Mouse (Mus musculus): Measurements from ENCODE around the gene Grap.
"Not testable (repeated sequence)": the region's sequence is repeated elsewhere in the genome, so short reads cannot be mapped to it uniquely, and the experiment has no call there.

Grap gene

DNA sequence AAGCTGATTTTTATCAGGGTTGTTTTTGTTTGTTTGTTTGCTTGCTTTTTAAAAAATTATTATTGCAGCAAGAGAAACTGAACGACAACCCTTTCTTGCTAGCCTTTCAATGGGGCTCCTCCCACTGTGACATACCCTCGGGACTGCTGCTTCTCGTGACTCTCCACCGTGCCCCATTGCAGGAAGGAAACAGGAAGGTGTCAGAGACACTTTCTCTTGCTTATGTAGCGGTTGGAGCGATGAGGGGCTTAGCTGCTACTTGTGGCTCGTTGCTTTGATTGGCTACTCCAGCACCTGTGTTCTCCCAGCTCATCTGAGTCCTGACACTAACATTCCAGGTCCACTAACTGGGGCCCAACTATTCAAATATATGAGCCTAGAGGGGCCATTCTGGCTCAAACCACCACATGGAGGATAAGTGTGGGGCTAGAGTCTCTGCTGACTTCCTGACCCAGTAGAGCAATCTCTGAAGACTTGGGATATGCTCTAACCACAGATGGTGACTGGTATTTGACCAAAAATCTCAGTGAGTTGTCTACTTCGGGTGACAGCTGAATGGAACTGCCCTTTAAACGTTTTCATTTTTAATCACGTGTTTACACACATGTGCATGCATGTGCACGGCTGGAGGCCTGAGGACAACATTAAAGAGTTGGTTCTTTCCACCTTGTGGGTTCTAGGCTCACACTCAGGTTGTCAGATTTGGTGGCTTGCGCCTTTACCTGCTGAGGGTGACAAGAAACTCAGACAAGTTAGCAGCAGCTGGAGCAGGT lies 14.1 kb upstream of the Grap start:
- peak; percentile 39 to 70 for DNase-seq (ENCODE audit: low spot score in 2 of 2)

DNA sequence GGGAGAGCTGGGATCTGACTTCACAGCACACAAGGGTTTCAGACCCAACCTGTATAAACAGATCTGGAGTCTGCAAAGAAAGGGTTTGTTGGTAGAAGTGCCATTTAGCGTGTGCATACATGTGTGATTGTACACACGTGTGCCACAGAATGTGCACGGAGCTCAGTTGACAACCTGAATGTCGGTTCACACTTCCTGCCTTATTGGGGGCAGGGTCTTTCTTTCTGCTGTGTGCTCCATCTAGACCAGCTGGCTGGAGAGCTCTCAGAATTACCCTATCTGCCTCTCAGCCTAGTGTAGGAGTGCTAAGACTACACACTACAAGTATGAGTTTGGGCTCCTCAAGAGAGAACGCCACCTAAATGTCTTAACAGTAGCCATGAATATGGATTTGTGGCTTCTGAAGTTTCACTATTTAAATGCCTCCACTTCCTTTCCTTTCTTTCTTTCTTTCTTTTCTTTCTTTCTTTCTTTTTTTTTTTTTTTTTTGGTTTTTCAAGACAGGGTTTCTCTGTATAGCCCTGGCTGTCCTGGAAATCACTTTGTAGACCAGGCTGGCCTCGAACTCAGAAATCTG lies 13.4 kb upstream of the Grap start:
- DNase-seq (ENCODE audit: low spot score in 2 of 2) = no peak

DNA sequence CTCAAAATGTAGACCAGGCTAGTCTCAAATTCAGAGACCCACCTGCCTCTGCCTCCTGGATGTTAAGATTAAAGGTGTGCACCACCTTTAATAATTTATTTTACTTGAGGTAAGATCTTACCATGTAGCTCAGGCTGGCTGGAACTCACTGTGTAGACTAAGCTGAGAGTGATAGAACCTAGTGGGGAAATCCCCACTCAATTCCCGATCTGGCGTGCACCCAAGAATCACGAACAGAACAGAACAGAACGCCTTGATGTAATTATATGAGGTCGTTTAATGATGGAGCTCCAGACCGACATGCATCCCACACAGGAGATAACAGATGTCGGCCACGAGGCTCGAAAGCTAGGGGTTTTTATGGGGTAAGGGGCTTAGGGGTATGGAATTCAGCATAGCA lies 12.5 kb upstream of the Grap start:
- DNase-seq (ENCODE audit: low spot score in 2 of 2) = not testable (repeated sequence)

DNA sequence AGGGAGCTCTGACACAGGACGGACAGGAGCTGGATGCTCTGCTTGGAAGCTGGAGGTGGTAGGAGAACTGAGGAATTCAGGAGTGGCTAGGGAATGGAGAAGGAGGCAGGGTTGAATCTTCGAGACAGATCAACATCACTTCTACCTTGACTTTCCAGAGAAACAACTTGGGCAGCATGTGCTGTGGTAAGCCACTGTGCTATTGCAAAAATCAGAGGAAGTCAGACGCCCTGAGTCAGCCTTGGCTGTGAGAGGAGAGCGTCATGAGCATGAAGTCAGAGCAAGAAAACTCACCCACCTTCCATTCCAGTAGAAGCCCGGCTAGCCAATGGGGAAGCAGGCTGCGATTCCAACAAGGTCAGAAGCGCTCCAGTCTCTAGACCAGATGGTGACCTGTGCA lies 11.0 kb upstream of the Grap start:
- DNase-seq (ENCODE audit: low spot score in 2 of 2) = peak in 1 of 2 experiments; percentile 57

DNA sequence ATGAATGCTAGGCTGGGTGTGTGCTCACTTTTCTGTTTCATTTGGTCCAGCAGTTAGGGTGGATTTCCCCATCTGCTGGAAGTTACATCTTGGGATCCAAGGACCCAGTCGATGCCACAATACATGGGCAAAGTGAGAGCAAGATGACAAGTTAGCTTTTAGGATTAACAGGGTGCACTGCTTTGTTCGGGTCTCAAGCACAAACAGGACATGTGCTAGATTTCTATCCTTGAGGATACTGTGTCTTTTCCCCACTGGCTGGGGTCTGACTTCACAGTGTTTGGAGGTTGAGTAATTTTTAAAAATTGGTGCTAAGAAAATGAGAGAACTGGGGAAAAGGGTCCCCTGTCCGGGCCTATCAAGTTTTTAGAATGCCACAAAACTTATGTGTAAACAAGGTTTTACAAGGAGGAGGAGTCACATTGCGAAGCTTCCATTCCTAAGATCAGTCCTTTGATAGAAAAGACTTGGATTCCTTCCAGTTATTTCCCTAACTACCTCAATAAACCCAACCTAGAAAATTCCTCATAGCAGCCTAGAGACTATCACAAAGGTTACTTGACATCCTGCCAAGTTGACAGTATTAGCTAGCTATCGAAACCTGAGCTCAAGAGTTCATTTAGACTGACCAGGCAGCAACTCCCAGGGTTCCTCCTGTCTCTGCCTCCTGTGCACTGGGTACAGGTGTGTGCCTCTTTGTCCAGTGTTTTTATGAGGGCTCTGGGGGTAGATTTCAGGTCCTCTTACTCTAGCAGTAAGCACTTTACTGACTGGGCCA lies 9.7 kb upstream of the Grap start:
- DNase-seq (ENCODE audit: low spot score in 2 of 2) = no peak

DNA sequence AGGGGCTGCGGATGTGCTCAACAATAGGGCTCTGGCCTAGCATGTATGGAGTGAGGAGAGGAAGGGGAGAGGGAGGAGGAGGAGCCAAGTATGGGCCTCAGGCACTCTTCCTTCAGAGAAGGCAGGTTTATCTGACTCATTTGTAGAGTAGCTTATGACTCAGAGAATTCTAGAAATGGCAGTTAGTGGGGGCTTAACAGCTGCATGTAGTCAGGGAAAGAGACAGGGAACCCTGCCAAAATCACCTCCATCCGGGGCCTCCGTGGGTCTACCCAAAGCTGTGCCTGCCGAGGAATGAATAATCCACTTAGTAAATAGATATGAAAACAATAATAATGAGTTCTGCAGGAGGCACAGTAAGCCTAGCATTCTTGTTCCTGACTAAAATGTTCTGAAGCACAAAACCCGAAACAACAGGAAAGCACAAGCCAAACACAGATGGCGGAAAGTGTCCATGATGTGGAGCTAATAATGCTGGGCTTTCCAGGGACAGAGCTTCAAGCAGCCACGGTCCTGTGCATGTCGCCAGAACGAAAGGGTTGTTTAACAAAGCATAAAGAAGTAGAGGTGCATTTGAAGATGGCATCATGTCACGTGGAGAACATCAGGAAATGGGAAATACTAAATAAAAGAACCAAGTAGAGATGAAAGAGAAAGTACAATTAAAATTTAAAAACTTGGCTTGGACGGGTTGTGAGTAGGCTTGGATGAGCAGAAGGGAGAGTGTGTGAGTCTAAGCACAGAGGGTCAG lies 8.3 kb upstream of the Grap start:
- peak in 1 of 2 experiments; percentile 54 for DNase-seq (ENCODE audit: low spot score in 2 of 2)

DNA sequence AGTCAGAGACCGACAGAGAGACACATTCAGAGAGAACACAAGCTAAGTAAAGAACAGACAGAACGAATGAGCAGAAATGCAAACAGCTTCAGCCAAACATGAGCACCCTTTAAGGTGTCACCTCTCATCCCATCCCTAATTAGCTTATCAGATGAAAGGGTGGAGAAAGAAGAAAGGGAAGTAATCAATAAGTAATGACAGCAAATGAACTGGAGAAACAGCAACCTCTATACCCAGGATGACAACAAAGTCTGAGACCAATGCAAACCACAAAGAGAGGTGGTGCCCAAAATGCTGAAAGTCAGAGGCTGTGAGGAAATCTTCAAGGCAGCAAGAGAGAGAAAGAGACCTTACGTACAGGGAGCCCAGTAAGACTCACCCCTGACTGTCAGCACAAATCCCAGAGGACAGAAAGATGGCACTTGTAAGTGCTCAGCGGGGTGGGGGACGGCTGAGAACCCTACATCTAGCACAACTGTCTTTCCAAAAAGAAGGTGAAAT lies 7.7 kb upstream of the Grap start:
- peak in 1 of 2 experiments; percentile 52 for DNase-seq (ENCODE audit: low spot score in 2 of 2)

DNA sequence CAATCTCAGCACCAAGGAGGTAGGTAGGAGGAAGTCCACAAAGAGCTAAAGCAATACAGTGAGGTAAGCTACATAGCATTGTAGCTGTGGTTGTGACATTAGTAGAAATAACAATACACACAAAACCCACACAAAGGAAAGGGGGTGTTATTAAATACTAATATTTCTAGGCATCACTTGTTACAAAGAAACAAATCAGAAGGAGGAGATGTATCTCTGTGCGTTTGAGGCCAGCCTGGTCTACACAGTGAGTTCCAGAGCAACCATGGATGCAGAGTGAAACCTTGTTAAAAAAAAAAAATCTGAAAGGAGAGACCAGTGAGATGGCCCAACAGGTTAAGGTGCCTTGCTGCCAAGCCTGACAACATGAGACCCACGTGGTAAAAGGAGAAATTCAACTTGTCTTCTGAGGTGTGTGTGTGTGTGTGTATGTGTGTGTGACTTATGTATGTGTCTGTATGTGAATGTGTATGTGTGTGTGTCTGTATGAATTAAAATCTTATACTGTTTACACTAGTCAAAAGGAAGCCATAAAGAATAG lies 6.5 kb upstream of the Grap start:
- DNase-seq (ENCODE audit: low spot score in 2 of 2) = no peak

DNA sequence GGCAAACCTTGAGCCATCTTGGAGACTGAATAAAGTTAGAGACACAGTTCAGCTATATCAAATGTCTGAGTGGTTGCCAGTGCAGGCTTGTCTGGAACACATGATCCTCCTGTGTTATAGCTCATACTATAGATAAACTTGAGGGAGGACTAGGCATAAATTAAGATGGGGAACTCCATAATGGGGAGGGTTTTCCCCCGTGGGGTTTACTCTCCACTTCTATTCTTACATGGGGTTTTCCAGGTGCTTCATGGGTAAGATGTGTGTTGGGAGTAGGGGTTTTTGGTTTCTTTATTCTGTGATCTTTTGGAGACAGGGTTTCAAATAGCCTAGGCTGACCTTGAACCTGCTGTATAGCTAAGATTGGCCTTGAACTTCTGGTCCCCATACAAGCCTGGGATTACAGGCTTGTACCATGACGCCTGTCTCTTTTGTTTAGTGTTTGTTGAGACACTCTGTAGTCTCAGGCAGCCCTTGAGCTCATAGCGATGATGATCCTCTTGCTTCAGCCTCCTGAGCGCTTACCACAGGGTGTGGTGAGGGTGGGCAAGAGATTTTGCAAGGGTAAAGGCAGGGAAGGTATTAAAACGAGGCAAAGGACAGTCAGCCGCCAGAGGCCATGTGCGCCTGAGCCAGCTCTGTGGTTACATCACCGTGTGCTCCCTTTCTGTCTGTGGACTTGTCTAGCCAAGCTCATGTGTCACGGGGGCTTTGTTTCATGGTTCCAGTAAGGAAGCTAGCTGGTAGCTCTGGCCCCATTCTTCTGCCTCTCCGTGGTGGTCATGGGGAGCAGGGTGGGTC lies 5.8 kb upstream of the Grap start:
- DNase-seq (ENCODE audit: low spot score in 2 of 2) = no peak

DNA sequence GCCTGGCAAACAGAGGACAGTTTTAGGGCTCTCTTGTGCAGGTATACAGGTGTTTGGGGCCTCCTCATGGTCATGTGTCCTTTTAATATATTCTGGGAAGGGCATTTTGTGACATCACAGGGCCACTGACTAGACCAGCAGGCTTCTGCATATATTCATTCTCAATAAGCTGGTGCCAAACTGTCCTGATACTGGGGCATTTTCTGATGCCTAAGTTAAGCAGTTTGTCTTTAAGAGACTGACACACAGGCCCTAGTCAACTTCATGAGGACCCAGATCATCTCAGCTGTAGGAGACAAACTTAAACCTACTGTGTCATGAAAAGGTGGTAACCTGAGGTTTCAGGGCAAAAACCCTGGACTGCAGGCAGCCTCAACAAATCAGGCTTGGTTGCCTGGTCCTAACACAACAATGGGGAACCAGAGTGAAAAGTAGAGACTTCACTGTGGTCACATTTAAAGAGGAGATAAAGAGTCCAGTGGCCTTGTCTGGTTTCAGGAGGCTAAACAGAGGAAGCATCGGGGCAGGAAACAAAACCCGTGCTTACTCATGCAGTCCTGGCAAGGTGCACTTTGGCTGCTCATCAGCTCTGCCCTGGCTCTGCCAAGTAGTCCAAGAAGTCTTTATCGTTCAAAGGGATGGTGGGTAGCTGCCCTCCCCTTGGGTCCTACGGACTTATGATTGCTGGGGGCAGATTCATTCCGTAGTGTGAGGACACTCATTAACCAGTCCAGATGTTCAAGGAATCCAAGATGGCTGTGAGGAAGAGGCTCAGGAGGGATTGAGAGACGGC lies 4.9 kb upstream of the Grap start:
- no peak for DNase-seq (ENCODE audit: low spot score in 2 of 2)

DNA sequence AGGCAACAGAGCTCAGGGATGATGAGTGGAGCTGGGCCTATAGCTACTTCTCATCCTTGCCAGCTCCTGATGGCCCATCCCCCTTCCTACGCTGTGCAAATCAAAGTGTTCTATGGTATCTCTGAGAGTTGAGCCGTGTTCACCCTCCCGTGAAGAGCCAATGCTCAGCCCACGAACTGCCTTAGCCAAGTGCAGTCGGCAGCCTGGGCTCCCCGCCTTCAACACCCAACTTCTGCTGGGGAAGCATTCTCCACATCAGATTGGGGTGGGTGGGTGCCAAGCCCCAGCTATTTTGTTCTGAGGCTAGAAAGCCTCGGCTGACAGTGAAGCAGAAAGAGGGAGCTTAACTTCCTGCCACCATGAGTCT lies 4.3 kb upstream of the Grap start:
- no peak for DNase-seq (ENCODE audit: low spot score in 2 of 2)

DNA sequence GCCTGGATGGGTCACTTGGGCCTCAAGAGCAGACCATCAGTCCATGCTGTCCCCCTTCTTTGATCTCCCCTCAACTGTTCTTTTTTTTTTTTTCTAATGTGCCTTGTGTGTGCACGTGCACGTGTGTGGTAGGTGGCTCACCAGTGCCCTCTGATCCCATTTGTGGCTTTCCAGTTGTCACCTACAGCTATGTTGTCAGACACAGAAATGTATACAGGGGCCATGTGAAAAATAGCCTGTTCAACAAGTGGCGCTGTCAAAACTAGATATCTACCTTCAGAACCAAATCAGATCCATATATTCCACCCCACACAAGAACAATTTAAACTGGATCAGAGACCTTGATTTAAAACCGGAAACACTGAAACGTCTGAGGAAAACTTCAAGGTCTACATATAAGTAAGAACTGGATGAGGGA lies 3.9 kb upstream of the Grap start:
- DNase-seq (ENCODE audit: low spot score in 2 of 2) = no peak

DNA sequence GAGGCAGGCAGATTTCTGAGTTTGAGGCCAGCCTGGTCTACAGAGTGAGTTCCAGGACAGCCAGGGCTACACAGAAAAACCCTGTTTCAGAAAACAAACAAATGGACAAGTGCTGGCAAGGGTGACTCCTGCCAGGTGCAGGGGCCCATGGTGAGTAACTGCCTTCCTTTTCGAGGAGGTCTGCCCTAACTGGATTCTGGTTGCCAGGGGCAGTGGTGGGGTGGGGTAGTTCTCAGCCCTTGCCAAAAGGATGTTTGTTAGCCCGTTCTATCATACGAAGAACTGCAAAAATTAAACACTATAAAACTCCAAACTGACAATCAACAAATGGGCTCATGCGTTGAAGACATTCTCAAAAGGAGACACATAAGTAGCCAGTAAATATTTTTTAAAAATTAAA lies 3.4 kb upstream of the Grap start:
- no peak for DNase-seq (ENCODE audit: low spot score in 2 of 2)

DNA sequence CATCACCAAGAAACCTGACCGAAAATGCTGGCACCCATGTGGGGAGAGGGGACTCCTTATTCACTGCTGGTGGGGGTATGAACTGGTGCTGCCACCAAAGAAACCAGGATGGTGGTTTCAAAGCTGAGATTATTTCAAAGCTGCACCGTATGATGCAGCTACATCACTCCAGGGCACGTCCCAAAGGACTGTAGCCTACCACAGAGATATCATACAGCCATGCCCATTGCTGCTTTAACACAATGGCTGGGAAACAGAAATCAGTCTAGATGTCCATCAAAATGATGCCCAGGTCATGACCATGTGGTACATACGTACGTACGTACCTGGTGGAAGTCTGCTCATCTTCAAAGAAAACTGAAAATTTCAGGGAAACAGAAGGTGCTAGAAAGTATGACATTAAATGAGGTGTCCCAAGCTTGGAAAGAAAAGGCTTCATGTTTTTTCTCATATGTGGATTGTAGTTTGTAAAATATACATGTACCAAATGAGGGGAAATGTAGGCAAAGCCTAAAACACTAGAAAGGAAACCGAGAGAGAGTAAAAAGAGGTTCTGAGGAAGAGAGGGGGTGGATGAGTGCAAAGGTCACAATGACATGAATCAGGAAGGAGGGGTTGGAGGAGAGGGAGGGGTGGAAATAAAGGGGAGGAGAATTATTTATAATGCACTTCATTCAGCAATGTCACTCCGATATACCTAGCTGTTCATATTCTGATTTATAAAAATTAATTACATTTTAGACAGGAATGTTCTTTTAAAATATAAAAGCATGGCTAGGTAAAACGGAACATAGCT lies 2.4 kb upstream of the Grap start:
- DNase-seq (ENCODE audit: low spot score in 2 of 2) = no peak

DNA sequence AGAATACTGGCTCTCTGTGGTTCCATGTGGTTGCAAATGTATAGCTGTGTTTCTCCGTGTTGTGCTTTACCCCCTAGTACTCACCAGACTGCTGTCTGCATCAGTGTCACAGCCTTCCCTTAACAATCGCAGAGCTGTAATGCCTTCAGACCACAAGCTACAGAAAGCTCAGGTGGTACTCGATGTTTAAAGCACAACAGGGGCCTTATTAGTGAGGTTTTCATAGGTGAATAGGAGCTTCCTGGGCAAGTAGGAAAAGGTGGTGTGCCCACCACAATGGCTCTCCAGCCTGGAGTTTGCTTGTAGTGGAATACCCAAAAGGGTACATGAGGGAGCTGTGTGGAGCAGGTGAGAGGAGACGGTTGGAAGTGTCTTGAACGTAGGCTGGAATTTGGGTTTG lies 849 bp upstream of the Grap start:
- no peak for DNase-seq (ENCODE audit: low spot score in 2 of 2)

DNA sequence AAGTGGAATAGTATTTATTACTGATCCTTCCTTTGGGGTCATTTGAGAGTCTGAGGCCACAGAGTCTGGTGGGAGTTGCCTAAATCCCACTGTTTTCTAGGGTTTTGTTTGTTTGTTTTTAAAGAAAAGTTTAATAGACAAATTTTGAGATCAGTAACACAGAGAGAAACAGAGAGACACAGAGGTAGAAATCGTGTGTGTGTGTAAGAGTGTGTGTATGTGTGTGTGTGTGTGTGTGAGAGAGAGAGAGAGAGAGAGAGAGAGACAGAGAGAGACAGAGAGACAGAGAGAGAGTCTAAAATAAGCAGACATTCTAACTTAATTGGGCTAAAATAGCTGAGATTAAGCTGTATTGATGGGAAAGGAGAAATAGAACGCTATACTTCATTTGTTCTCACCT lies 503 bp downstream of the Grap start:
- no peak for DNase-seq (ENCODE audit: low spot score in 2 of 2)

DNA sequence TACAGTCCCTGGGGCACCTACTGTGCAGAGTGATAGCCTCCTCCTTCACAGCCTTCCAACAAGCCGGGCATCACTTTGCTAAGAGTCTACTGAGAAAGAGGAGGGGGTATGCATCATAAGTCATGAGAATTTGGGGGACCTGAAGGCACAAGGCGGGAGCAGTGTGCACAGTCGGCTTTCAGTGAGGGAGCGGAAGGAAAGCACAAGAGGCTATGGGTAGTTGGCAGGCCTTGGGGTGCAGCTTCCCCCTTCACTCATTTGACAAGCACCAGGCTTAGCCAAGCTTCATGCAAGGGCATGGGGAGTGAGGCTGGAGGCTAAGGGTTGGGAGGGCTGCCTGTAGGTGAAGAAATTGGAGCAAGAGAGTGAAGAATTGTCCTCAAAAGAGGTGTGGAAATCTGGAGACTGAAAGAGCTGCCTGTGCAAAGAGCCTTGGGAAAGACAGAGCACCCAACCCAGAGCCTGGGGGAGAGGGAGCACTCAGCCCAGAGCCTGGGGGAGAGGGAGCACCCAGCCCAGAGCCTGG lies 1.8 kb downstream of the Grap start:
- DNase-seq (ENCODE audit: low spot score in 2 of 2) = no peak

DNA sequence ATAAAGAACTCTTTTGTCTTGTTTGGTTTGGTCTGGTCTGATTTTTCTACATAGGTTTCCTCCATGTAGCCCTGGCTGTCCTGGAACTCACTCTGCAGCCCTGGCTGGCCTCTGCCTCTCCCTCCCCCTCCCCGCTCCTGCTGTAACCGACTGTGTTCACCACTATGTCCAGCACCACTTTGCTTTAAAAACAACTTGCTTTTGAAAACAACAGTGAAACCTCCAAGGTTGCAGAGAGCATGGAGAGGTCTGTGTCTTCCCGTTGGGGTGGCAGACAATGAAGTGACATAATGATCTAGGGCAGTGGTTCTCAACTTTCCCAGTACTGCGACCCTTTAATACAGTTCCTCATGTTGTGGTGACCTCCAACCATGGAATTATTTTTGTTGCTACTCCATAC lies 2.6 kb downstream of the Grap start:
- DNase-seq (ENCODE audit: low spot score in 2 of 2) = no peak

Measured in spleen, postnatal 4 days (tissue).